Mouse (Mus musculus): ENCODE results near the gene Ccdc148. TPM values are rescaled to one million over a fixed set of nuclear protein-coding genes. Genes with fewer than 3 reads are reported as not detected.

Gene Ccdc148
- total RNA-seq (2014; fragmentation: Nextera tagmentation): not detected in 2 replicates
- total RNA-seq (2017): not detected in 2 replicates

DNA sequence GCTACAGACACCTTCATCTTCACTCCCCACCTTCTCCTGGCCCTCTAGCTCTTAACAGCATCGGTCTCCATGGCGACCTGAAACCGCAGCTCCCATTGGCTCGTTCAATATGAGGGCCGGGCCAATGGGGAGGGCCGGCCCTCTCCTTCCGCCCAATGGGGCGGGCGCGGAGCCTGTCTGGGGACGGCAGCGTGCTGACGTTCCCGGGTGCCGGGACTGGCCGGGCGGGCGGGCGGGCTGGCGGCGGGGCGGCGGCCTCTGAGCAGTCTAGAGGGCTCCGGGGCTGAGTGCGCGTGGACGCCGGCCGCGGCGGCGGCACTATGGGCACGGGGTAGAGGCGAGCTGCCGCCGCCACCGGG is at the start of gene Ccdc148, which contains the start of gene Pkp4:
TSS of gene Ccdc148 (minus strand) at position 79 of the 359 bp plus-strand sequence.
TSS of gene Pkp4 (plus strand) at position 246 of the 359 bp plus-strand sequence.
- ATAC-seq (replicated peaks; ENCODE audit: poor library complexity, severe bottlenecking): peak; percentile 92

DNA sequence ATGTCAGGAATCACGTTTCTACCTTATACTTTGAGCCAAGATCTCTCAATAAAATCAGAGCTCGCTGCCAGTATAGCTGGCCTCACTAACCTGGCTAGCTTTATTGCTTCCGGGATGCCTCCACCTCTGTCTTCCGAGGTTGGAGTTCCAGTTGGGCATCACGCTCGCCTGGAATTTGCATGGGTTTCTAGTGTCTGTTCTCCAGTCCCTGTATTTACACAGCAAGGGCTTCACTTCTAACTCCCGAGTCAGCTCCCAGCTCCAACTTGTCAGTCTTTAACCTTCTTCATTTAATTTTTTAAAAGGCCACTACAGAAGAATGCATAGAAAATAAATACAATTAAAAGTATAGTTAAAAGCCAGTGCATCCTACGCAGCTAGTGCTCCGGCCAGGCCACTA is 47.8 kb upstream of the Ccdc148 start:
- no peak for ATAC-seq (replicated peaks; ENCODE audit: poor library complexity, severe bottlenecking)

DNA sequence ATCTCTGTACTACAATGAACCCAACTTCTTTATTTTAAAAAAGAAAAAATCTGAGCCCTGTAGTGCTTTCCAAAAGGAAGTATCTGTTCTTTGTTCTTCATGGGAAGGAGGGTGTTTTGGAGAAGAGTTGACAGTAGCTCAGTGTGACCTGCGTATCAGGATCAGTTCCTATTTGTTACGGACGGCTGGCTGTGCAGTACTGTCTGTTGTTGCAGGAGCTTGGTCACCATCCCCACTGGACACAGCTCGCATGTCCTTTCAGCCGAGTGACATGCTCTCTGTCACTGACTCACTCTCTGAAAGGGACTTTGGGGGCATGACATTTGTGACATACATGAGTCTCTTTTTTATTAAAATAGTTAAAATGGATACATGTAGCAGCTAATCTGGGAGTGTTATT is 47.2 kb upstream of the Ccdc148 start:
- peak; percentile 20; the same call in 1 of the 2 replicates for ATAC-seq (replicated peaks; ENCODE audit: poor library complexity, severe bottlenecking)

DNA sequence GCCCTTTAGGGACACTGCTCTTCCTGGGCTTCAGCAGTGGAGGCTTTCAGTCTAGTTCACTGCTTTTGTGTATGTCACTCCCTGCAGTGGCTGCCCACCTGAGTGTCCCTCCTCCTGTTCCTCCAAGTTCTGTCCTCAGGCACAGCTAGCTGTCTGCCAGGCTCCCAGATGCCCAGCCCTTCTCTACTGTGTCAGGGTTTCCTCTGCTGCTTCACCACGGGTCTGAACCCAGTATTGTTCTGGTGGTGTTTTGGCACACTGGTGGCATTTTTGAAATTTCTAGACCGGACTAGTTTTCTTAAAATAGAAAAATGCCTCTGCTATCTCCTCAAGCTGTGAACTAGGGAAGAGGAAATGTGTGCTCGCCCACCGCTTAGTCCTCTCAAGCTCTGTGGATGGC is 46.8 kb upstream of the Ccdc148 start:
- ATAC-seq (replicated peaks; ENCODE audit: poor library complexity, severe bottlenecking): no peak

DNA sequence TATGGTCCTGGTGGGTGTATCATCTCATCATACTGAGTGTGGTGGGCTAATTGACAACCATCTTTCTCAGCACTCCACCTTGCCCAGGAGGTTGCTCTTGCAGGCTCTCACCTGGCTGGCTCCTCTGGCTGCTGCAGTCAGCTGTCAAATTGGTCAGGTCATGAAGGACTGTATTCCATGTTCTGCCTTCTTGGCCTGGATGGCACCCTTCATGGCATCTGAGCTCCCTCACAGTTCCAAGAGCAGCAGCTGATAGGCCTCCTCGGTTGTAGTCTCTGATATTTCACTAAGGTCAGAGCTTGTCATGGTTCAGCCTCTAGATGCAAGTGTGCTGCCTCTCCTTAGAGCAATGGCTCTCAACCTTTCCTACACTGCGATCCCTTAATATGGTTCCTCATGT is 45.7 kb upstream of the Ccdc148 start:
- ATAC-seq (replicated peaks; ENCODE audit: poor library complexity, severe bottlenecking): no peak

DNA sequence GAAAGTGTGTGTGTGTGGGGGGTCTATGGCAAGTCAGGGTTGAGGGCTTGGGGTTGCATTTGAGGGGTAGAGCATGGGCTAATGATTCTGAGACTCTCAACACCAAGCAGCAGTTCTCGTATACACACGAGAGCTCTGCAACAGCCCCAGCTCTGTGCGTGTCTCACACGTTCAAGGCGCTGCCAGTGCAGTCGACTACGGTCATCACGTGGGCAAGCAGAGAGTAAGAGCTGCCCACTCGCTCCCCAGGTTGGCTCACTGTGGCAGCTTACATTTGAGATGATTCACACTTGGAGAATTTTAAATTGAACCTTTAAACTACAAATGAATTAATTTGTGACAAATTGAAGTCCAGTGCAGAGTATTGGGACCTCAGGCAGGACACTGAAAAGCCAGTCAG is 44.6 kb upstream of the Ccdc148 start:
- ATAC-seq (replicated peaks; ENCODE audit: poor library complexity, severe bottlenecking): no peak

DNA sequence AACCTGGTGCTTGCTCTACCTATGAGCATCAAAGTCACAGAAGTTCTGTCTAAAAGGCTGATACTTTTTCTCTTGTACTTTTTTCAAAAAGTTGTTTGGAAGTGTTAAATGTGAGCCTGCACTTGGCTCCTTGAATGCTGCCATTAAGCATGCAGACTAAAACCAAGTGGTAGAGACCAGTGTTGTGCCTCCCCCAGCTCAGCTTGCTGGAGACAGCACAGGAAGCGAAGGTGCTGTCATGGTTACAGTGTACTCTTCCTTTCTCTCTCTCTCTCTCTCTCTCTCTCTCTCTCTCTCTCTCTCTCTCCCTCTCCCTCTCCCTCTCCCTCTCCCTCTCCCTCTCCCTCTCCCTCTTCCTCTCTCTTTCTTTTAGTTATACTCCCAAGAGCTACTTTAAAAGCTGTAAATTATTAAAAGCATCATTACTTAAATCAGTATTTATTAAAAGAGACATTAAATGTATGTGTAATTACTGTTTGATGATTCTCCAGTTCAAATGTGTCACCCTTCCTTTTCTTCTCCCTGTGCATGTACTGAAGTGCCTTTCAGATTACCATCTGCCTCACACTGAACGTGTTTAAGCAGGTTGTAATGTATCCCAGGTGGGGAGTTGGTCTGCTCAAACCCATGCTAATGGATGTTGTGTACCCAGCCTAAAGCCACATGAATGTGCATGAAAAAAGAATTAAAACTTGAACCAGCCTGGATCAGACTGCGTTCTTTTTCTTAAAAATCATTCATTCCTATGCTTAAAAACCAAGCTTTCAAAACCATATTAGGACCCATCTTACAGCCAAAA is 43.3 kb upstream of the Ccdc148 start:
- ATAC-seq (replicated peaks; ENCODE audit: poor library complexity, severe bottlenecking): no peak

DNA sequence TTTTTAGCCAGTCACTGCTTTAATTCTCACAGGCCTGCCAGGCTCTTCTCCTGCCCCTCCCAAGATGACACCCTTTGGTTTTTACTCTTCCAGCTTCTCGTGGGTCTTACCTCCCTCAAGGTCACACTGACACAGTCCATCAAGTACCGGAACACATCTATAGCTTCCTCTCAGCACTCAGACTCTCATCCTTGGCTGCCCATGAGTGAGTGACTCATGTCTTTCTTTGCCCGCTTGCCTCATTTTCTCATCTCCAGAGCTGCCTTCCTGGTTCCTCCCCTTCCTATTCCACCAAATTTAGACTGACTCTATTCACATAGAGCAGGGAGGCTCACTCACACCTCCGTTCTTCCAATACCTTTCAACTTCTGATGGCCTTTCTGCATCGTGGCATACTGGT is 42.4 kb upstream of the Ccdc148 start:
- ATAC-seq (replicated peaks; ENCODE audit: poor library complexity, severe bottlenecking): 0 out of 2 replicates have a peak, but pooled peaks have one; percentile 9

DNA sequence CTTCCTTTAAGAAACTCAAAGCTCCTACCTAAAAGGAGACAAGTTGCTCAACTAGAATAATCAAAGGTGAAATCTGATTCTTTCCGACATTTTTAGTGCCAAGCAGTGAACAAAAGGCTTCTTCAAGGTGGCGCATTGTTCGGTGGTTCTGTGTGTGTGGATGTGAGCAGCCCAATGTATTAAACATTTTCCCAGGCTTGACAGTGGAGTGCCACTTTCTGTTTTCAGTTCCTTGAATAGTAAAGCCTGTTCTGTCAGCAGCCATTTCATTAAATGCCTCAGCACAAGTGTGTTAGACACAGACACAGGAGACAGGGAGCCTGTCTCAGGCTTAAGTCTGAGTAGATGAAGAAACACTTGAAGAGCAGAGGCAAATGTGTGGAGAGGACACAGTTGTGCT is 40.0 kb upstream of the Ccdc148 start:
- ATAC-seq (replicated peaks; ENCODE audit: poor library complexity, severe bottlenecking): no peak

DNA sequence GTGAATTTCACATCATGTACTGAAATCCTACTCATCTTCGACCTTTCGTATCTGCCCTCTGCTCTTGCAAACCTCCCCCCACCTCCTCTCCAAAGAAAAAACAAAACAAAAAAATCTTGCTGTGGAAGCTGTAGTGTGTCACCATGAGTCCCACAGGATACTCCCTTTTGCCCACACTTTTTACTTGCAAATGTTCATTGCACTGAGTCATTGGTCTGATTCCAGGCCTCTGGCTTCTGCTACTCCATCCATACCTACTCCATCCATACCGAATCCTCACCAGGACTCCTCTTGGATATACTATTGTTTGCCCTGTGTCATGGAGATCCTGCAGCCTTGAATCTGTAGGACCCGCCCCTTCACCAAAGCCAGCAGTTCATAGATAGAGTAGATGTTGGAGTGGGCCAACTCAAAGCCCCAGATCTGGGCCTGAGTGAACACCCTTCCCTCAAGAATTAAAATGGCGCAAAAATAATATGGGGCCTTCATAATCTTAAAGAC is 39.0 kb upstream of the Ccdc148 start:
- no peak for ATAC-seq (replicated peaks; ENCODE audit: poor library complexity, severe bottlenecking)

DNA sequence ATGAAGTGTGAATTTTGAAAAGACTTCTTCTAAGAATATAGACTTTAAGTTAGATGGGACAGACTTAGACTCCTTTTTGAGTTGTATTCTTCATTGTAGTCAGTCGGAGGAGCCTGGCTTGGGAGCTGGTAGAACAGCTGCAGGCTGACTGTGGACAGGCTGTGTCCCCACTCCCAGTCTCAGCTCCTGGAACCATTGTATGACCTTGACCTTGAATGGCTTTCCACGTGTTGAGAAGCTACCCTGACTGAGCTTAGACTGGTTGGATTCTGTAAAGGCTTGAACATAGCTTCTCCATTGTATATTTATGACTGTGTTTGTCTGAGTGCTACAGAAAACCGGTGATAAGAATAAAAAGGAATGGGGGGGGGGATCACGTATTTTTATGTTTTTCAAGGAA is 36.7 kb upstream of the Ccdc148 start:
- ATAC-seq (replicated peaks; ENCODE audit: poor library complexity, severe bottlenecking): no peak

DNA sequence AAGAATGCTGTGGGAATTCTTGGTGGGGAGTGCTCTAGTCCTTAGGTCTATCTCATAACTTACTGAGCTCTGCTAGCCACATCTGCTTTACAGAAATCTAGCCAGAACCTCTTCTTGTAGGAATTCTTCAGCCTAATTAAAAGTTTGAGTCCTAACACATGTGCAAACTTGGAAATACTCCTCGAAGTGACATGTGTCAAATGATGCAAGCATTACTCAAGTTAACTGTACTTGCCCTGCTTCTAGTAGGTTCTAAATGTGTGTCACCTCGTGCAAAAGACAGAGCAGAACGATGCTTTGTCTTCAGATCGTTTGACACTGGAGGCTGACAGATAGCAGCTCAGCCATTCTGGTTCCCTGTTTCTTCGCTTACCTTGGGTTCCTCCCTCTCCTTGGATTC is 32.6 kb upstream of the Ccdc148 start:
- ATAC-seq (replicated peaks; ENCODE audit: poor library complexity, severe bottlenecking): no peak

DNA sequence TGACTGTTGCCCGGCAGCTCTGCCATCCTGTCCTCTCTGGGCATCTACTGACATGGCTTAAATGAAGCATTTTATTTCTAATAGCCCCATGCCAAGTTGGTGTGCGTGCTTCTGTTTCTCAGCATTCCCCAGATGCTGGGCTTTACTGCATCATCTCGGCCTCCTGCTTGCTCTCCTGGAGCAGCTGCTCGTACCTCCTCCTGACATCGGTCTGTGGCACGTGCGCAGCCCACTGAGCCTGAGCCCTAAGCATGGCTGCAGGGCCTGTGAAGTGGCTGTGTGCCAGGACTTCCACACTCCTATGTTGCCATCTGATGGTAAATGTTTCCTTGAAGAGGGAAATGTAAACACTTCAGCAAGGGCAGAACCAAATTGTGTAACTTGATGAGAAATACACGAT is 31.0 kb upstream of the Ccdc148 start:
- ATAC-seq (replicated peaks; ENCODE audit: poor library complexity, severe bottlenecking): no peak

DNA sequence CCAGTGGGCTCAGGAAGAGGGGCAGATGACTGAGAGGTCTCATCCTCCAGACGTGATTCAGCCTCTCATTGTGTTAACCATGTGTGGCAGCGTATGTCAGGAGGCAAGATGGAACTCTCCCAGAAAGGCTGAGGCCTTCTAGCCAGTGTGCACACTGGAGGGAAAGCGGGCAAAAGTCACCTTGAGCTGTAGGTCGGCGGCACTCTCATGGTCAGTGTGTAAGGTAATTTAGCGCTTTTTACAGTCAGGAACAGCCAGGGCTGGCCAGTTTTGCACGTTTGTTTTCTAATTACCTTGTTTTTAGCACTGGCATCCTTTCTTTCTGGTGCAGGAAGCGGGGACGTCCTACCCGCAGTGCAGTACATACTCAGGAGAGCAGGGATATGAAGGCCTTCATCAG is 29.7 kb upstream of the Ccdc148 start:
- ATAC-seq (replicated peaks; ENCODE audit: poor library complexity, severe bottlenecking): no peak

DNA sequence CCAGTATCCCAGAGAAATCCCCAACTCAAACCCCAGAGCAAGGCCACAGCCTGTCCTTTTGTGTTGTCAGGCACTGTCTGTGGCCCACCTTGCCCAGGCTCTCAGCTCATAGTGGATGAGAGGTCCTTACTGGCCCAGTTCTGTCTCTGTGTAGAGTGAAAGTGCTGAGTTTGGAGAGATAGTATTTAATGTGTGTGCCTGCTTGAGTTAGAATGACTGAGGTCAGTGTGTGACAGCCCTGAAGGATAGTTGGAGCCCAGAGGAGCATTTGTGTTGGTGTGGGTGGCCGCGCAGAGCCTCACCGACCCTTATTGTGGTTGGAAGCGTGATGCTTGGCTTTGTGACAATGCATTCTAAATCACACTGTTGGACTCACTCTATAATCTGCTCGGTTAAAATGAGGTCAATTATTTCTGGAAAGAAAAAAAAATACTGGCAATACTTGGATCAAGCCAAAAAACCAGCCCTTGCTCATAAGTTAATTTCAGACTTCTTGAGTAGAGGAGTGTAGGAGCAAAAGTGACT is 29.2 kb upstream of the Ccdc148 start:
- no peak for ATAC-seq (replicated peaks; ENCODE audit: poor library complexity, severe bottlenecking)

DNA sequence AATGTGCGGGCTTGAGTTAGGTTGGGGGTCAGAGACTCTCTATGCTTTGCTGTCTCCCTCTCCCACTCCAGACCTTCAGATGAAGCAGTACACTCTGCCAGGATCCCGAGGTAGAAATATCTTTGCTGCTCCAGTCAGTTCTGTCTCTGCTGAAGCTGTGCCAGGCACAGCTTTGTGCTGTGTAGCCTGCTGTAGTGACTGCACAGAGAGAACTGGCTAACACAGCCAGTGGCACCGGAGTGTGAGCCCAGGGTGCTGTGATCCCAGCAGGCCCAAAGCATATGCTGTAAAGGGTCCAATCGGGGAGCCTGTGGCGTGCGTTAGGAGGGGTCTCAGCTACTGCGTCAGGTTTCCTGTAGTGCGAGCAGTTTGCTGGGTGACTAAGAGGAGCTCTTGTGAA is 27.8 kb upstream of the Ccdc148 start:
- no peak for ATAC-seq (replicated peaks; ENCODE audit: poor library complexity, severe bottlenecking)

DNA sequence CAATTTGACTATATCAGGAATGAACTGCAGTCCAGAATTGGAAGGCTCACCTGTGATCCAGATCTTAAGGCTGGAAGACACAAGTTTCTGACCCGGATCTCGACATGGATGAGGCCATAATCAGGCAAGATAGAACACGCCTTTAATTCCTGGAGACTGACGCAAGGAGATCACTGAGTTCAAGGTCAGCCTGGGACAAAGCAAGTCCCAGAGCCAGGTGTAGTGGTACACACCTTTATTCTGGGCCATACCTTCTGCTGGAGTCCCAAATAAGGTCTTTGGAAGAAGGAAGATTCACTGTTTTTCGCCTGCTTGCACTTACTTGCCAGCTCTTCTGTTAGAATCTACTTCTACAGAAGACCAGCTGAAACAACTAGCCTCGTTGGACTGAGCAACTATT is 26.5 kb upstream of the Ccdc148 start:
- ATAC-seq (replicated peaks; ENCODE audit: poor library complexity, severe bottlenecking): no peak

DNA sequence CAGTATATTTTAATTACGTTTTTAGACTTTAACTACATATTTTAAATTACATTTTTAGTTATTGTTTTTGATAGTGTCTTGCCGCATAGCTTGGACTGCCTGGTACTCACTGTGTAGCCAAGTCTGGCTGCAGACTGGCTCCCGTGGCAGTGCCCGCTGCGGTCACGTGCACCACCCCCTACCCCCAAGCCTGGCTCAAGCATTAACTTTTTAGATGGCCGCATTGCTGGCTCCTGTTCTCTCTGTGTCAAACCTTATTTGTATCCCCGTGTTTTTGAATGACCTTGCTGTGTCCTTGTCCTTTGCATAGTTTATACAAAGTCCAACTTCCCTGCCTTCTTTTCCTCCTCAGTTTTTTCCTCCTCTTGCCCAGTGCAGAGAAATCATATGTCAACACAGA is 25.6 kb upstream of the Ccdc148 start:
- ATAC-seq (replicated peaks; ENCODE audit: poor library complexity, severe bottlenecking): no peak

DNA sequence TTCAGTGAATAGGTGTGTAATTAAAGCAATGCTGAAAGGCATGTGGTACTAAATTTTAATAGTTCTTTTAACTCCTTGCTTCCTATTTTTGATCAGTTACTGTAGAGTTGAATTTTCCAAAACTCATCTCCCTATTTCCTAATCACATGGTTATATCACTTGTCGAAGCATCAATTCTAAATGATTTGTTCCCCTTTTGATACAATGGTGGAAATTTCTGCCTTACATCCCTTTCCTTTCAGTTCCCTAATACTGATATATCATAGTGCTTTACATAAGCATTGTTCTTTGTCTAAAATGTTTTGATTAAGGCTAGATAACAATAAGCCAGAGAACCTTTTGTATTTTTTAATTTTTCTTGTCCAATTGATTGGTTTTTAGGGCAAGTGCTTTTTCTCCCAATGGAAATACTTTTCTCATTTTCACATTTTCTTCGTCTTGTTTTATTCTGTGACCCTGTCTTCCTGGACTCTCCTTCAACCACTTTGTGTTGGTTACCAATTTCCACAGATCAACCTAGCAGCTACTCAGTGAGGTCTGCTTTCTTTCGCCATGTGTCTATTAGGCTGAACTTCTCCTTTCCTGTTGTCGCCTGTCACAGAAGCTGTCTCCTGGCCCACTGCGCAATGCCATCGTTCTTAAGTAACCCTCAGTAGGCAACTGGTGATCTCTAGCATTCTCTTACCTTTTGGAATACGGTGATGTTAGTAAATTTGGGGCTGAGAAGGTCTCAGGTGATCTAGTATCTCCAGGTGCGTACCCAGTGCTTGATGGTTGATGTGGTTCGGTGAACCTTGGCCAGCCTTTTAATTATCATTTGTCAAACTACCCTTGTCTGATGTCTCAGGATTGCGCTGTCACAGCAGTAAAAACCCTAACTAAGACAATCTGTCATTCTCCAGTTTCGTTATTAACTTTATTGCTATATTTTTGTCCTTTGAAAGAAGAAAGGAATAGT is 23.9 kb upstream of the Ccdc148 start:
- peak; percentile 95 for ATAC-seq (replicated peaks; ENCODE audit: poor library complexity, severe bottlenecking)

DNA sequence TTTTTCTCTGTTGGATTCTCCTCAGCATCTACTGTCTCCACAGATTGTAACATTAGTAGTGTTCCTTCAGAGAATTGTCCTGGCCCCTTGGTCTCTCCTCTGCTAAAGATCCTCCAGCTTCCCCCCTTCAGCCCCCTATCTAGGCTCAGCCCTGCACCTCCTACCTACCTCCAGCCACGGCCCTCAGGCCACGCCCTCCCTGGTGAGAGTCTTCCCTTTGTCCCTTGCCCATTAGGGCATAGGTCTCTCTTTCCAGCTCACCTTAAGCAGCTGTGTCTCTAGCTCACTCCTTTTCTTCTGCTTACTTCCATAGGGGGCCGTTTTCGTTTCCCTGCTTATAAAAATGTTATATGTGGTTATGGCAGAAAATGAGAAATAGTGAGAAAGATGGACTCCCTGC is 23.1 kb upstream of the Ccdc148 start:
- ATAC-seq (replicated peaks; ENCODE audit: poor library complexity, severe bottlenecking): no peak

Measured in granulocyte monocyte progenitor cell, adult 5-6 weeks (primary cell).